Mouse (Mus musculus): ENCODE data around the gene Dock1.

The Dock1 gene

GRCm38 (mm10) chr7:134823891-134824290, 153.4 kb downstream of the Dock1 start:
- no peak for DNase-seq (ENCODE audit: low read depth)

GRCm38 (mm10) chr7:134840066-134840465, 169.6 kb downstream of the Dock1 start:
- no peak for DNase-seq (ENCODE audit: low read depth)

- no peak for DNase-seq (ENCODE audit: low read depth)
These were observed 172.3 kb downstream of the Dock1 start for GRCm38 (mm10) chr7:134842751-134843150.

GRCm38 (mm10) chr7:134862000-134862399, 191.5 kb downstream of the Dock1 start:
- no peak for DNase-seq (ENCODE audit: low read depth)

- DNase-seq (ENCODE audit: low read depth) = peak; percentile 19
These were observed 193.7 kb downstream of the Dock1 start for GRCm38 (mm10) chr7:134864175-134864574.

GRCm38 (mm10) chr7:134872511-134872910, 202.1 kb downstream of the Dock1 start:
- DNase-seq (ENCODE audit: low read depth) = no peak

- DNase-seq (ENCODE audit: low read depth) = no peak
These were observed 202.5 kb downstream of the Dock1 start for GRCm38 (mm10) chr7:134872981-134873380.

- no peak for DNase-seq (ENCODE audit: low read depth)
These were observed 208.5 kb downstream of the Dock1 start for GRCm38 (mm10) chr7:134878985-134879384.

- no peak for DNase-seq (ENCODE audit: low read depth)
These were observed 210.0 kb downstream of the Dock1 start for GRCm38 (mm10) chr7:134880431-134880830.

GRCm38 (mm10) chr7:134883516-134883915, 213.1 kb downstream of the Dock1 start:
- no peak for DNase-seq (ENCODE audit: low read depth)

GRCm38 (mm10) chr7:134892449-134892871, 222.0 kb downstream of the Dock1 start:
- no peak for DNase-seq (ENCODE audit: low read depth)

GRCm38 (mm10) chr7:134892972-134893371, 222.5 kb downstream of the Dock1 start:
- DNase-seq (ENCODE audit: low read depth) = no peak

- DNase-seq (ENCODE audit: low read depth) = no peak
These were observed 224.2 kb downstream of the Dock1 start for GRCm38 (mm10) chr7:134894604-134895003.

- DNase-seq (ENCODE audit: low read depth) = no peak
These were observed 229.0 kb downstream of the Dock1 start for GRCm38 (mm10) chr7:134899462-134899861.

GRCm38 (mm10) chr7:134901992-134902391, 231.5 kb downstream of the Dock1 start:
- peak; percentile 22 for DNase-seq (ENCODE audit: low read depth)

GRCm38 (mm10) chr7:134931886-134932285, 261.4 kb downstream of the Dock1 start:
- no peak for DNase-seq (ENCODE audit: low read depth)

- no peak for DNase-seq (ENCODE audit: low read depth)
These were observed 267.0 kb downstream of the Dock1 start for GRCm38 (mm10) chr7:134937471-134937926.

- no peak for DNase-seq (ENCODE audit: low read depth)
These were observed 267.6 kb downstream of the Dock1 start, which contains the start of gene Fam196a for GRCm38 (mm10) chr7:134937927-134938609. TSS of gene Fam196a (minus strand) at chr7:134938430.

- DNase-seq (ENCODE audit: low read depth) = no peak
These were observed 271.4 kb downstream of the Dock1 start for GRCm38 (mm10) chr7:134941891-134942290.

- no peak for DNase-seq (ENCODE audit: low read depth)
These were observed 272.6 kb downstream of the Dock1 start for GRCm38 (mm10) chr7:134943063-134943462.

GRCm38 (mm10) chr7:134943701-134944100, 273.2 kb downstream of the Dock1 start:
- no peak for DNase-seq (ENCODE audit: low read depth)

- DNase-seq (ENCODE audit: low read depth) = no peak
These were observed 275.7 kb downstream of the Dock1 start for GRCm38 (mm10) chr7:134945925-134946716.

- no peak for DNase-seq (ENCODE audit: low read depth)
These were observed 288.6 kb downstream of the Dock1 start for GRCm38 (mm10) chr7:134959086-134959485.

Measured in fibroblast of lung, adult 2 months (primary cell).